Mouse (Mus musculus) induced T-regulatory cell, adult 2 months (primary cell): ENCODE measurements around the gene Mettl4.

Experiments used
- DNase-seq: peaks from one replicate; pipeline ENCODE4 v3.0.0-alpha.2; 2012; ENCODE audit warnings: low read depth

The Mettl4 gene

DNA sequence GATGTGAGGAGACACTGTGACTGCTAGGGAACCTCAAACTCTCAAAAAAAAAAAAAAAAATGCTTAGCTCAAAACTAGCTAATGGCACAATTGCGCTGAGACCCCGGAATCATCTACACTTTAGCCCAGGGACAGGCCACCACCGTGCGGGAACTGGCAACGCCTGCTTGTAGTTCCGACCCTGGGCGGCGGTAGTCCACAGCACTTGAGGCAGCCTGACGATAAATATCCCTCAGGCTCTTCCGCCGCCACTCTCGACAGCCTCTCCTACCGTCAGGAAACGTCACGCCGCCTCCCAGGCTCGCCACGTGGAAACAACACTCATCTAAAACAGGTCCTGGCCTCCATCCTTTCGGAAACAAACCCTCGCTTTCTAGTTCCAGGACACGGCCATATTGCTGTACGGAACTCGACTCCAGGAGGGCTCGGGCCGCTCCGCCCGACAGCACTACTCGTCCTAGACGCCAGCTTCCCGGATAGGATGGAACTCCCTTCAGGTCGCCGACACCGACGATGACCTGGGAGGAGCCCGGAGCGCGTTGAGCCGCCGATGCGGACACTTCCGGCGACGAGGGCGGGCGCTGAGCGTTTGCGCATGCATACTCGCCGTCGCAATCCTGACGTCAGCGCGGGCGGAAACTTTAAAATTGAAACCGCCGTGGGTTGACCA is at the start of gene Mettl4:
Mettl4 (minus strand) TSS at position 554 of the 670 bp plus-strand sequence.
- DNase-seq, result peak; percentile 97

DNA sequence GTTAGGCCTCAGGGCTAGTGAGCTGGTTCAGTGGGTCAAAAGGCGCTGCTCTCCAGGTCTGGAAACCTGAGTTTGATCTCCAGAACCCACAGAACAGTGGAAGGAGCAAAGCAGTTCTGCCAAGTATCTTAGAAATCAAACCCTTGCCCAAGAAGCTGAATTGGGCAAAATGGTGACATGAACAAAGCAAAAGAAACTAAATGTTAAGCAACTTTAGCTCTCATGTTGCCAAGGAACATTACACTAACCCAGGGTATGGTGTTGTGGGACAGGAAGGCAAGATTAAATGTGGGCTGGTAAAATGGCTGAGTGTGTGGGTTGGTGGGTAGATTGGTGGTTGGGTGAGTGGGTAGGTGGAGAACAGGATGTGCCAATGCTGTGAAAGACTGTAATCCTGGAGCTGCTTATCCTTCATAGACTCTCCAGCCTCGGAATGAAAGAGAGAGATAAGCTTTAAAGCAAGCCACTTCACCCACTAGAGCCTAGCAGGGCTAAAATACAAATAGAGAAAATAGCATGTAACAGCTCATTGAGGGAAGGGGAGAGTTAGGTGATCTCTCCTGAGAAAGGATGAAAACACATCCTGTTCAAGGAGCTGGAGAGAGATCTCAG is 29.2 kb upstream of the Mettl4 start:
- no peak for DNase-seq

DNA sequence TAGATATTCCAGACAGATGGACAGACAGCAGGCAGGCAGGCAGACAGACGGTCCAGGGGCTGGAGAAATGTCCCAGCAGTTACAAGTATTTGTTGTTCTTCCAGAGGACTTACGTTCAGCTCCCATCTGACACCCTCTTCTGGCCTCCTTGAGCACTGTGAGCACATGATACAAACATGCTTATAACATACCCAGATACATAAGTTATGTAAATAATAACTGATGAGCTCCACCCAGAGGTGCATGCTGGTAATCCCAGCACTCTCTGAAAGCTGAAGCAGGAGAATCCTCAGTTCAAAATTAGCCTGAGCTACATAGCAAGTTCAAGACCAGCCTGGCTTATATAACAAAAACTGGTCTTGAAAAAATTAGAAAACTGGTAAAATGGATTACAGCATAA is 18.7 kb upstream of the Mettl4 start:
- DNase-seq, result no peak

DNA sequence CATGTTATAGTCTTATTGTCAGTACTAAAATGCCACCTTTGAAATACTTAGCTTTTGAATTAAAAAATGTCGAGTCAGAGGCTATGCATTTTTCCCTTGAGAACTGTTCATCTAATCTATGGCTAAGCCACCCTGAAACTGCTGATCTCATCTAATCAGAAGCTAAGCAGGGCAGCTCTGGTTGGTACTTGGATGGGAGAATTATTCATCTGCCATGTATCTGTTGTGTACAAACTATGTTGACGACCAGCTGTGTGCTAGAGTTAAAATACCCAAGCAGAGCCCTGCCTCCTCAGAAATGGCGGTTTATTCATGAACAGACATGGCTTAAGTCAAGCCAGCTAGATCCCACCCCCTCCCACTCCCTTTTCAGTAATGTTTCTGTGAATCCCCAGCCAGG is 14.9 kb upstream of the Mettl4 start:
- no peak for DNase-seq

DNA sequence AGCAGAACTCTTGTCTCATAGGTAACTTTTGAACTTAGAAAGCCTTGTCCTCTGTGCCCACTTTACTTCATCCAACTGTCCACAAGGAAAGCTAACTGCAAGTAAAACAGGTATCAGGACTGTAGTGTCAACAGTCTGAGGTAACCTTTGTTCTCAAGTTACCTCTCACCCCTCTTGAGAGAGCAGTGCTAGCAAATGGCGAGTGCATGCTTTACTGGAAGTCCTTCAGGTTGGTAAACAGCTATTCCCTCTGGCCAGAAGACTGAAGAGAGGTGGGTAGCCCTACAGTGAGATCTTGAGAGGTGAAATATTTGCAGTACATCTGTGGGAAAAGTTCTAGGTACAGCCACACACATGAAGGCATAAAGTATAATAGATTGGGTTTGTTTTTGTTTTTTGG is 14.2 kb upstream of the Mettl4 start:
- no peak for DNase-seq

DNA sequence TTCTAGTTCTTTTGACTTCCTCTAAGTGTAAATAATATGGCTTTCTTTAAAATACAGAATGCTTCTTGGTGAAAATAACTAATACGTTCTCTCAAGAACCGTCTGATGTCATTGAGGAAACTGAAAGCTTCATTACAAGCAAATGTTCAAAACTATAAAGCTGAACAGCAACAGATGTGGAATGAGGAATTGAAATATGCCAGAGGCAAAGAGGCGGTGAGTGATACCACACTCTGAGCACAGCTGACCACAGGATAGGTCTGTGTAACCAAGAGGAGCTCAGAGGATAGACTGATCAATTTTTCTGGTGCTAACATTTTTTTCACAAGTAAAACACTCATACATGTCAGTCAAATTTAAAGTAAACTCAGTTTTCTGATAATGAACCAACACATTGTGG is 12.6 kb upstream of the Mettl4 start:
- no peak for DNase-seq

DNA sequence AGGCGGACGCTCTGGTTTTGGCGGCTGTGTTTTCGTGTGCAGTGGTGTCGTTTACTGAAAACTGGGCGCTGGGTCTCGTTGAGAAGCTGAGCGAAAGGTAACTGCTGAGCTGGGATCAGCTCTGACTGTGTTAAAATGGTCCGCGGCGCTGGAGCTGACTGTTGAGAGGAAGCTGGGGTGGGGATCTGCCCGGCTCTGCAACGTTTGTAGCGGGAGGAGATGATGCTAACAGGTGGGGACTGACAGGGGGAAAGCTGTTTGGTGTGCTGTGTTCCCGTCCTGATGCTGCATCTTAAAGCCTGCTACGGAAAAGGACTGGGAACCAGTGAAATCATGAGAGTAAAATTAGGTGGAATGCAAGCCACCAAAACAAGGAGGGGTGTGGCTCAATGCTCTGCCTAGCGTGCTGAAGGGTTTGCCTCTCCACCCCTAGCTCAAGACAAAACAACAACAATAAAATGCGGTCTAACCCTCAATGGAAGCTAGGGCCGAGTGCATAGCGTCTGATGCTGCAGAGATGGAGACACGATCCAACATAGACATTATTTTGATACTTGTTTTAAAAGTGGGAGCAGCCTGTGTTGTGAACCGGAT is 414 bp upstream of the Mettl4 start:
- DNase-seq, result no peak

DNA sequence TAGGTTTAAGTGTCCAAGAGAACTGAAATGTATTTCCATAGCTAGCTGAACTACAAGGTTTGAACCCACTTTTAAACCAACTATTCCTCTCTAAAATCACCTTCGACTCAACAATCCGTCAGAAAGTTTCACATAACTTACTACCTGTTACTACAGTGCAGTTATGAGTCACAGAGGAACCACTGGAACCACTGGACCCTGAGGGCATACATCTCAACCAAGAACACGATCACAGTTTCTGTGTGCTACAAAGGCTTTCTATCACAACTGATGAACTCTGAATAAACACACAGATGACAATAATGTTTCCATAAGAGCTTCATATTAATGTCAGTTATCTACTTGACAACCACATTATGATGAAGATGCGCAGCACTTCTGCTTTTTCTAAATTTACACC is 11.6 kb downstream of the Mettl4 start:
- DNase-seq, result no peak

DNA sequence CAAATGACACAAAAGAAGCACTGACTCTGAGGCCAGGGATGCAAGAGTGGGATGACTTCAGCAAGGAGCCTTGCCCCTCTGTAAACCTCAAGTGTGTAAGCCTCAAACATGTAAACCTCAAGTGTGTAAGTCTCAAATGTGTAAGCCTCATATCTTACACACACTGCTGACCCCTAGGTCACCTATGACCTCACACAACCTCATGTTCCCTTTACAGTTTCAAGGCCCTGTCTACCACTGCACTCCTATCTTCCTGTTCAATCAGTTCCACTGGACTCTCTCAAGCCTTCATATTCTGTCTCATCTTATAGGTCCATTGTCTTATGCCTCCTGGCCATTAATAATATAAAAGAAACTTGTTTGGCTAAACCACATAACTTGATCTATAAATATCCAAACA is 13.9 kb downstream of the Mettl4 start:
- no peak for DNase-seq

DNA sequence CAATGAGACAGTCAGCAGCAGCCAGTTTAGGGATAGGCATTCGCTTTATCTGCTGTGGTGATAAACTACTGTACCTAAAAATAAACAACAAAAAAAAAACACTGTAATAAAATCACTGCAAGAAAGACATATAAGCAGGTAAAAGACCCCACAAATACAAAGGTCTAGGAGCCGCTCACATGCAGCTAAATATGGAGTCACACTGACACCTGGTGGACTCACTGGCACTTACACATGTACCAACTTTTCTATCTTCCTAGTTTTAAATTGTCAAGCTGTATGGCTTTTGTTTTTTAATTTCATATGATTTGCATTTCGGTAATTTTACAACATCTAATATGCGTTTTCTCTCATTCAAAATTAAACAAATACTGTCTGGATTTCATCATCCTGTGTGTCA is 14.4 kb downstream of the Mettl4 start:
- peak; percentile 28 for DNase-seq

DNA sequence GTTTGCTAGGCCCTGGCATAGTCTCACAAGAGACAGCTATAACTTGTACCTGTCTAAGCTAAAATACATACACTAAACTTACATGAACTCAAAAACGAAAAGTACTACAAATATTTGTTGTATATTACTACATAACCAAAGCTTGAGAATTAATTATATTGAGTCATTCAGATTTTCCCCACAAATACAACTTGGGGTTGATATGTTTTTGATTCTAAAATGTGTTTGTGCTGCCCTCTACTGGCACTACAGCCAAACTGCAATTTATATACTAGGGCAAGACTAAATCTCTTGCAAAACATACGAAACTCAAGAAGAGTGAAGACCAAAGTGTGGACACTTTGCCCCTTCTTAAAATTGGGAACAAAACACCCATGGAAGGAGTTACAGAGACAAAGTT is 19.4 kb downstream of the Mettl4 start:
- peak; percentile 73 for DNase-seq

DNA sequence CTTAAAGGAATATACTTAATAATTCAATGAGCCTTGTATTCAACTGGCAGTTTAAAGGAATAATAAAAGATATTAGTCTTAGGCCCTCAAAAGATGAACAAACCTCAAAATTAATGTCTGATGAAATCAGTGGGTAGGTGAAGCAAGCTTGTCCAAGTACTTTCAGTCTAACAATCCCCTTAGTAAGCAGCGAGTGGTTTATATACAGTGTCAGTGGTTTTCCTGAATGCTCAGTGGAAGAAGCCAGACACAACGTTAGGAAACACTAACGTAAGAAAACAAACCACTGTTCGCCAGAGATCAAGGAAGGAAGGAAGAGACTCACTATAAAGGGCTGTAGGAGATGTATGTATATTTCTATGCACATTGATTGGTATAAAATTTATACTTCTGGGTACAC is 23.1 kb downstream of the Mettl4 start:
- no peak for DNase-seq

DNA sequence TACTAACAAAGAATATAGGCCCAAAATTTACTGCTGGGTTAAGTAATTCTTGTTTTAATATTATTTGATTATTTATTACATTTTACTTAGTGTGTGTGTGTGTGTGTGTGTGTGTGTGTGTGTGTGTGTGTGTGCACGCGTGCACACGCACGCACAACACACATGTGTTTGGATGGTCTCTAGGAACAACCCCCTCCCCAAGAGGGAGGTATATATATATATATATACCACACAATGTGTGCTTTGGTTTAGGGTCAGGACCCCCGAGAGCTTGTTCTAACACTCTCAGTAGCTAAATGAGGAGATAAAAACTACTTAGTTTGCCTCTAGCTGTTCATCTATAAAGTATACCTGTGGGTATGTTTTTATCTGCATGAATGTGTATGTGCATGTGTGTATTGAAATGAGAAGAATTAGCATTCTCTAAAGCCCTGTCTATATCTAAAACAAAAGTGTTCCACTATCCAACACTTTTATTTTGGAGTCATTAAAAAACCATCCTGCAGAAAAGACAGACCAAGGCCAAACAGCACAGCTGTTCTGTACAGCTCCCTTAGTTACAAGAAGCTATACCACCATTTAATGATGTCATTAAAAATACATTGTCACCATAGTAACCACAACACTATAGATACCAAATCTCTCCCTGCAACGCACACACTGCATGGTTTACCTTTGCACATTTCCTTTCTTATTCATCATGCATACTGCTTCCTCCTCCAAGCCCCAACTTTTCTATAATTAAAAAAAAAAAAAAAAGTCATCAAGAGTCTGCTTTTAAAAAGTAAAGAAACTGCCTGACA is 76.1 kb downstream of the Mettl4 start:
- DNase-seq, result no peak
